8 mouse cellular contexts compared by ENCODE assay signal in genomic region chr4:135874564-135875535, GRCm38 (mm10). TPM values are rescaled to one million over a fixed set of nuclear protein-coding genes. Genes with fewer than 3 reads are reported as not detected.
DNase-seq lines count a peak whose midpoint lies in the region; ATAC-seq and TF ChIP-seq lines count a peak whose summit lies in the region.

No protein-coding gene starts in this region.

- DNase-seq in lung, embryonic 14.5 days = no peak
- no peak for DNase-seq in lung, adult 18-20 months
- DNase-seq in forebrain, embryonic 11.5 days (ENCODE audit: low spot score) = peak; percentile 43
- no peak for DNase-seq in limb, embryonic 11.5 days (ENCODE audit: low spot score)
- DNase-seq in ovary, postnatal 10 days (ENCODE audit: low spot score) = no peak
- no peak for DNase-seq in MN1 (ENCODE audit: low spot score)
- no peak for DNase-seq in spleen, adult 12 weeks (ENCODE audit: low spot score)

- H3K27ac ChIP-seq in lung, embryonic 14.5 days (ENCODE audit: low read depth) = peak overlapping the region; percentile 100
- peak overlapping the region; percentile 99 for H3K27ac ChIP-seq in forebrain, embryonic 11.5 days (ENCODE audit: low read depth, low read length)
- H3K27ac ChIP-seq in limb, embryonic 11.5 days (replicated peaks; ENCODE audit: low read depth, low read length) = peak overlapping the region; percentile 99
- H3K27ac ChIP-seq in neural tube, embryonic 14.5 days (ENCODE audit: low read depth, low read length) = peak overlapping the region; percentile 97; the same call in 1 of the 2 replicates

- H3K4me1 ChIP-seq in lung, embryonic 14.5 days (ENCODE audit: insufficient read depth) = peaks cover 11% of the 10 kb centered on the region
- H3K4me1 ChIP-seq in forebrain, embryonic 11.5 days (replicated peaks; ENCODE audit: control insufficient read depth, insufficient read depth, low read length) = peaks cover 31% of the 10 kb centered on the region
- peaks cover 35% of the 10 kb centered on the region for H3K4me1 ChIP-seq in limb, embryonic 11.5 days (ENCODE audit: control insufficient read depth, insufficient read depth, low read length)
- peaks cover 32% of the 10 kb centered on the region for H3K4me1 ChIP-seq in neural tube, embryonic 14.5 days (ENCODE audit: control insufficient read depth, insufficient read depth, low read length)

- H3K36me3 ChIP-seq in lung, embryonic 14.5 days (ENCODE audit: insufficient read depth) = peaks cover 26% of the 10 kb centered on the region
- no peaks in the 10 kb centered on the region; the same call in 1 of the 2 replicates for H3K36me3 ChIP-seq in forebrain, embryonic 11.5 days (ENCODE audit: control insufficient read depth, insufficient read depth, low read length)
- H3K36me3 ChIP-seq in limb, embryonic 11.5 days (ENCODE audit: control insufficient read depth, insufficient read depth, low read length) = peaks cover 12% of the 10 kb centered on the region; the same call in 1 of the 2 replicates
- H3K36me3 ChIP-seq in neural tube, embryonic 14.5 days (ENCODE audit: control insufficient read depth, insufficient read depth, low read length) = peaks cover 7% of the 10 kb centered on the region

- H3K9ac ChIP-seq in lung, embryonic 14.5 days = peak overlapping the region; percentile 97; the same call in 1 of the 2 replicates
- H3K9ac ChIP-seq in forebrain, embryonic 11.5 days (ENCODE audit: low read length) = peak overlapping the region; percentile 77
- H3K9ac ChIP-seq in limb, embryonic 11.5 days (ENCODE audit: low read length) = no peak overlapping the region
- no peak overlapping the region for H3K9ac ChIP-seq in neural tube, embryonic 14.5 days (replicated peaks; ENCODE audit: low read depth, low read length)

- no peaks in the 10 kb centered on the region for H3K27me3 ChIP-seq in lung, embryonic 14.5 days (ENCODE audit: insufficient read depth, low read length)
- H3K27me3 ChIP-seq in forebrain, embryonic 11.5 days (ENCODE audit: control insufficient read depth, insufficient read depth, low read length) = no peaks in the 10 kb centered on the region
- no peaks in the 10 kb centered on the region for H3K27me3 ChIP-seq in limb, embryonic 11.5 days (ENCODE audit: control insufficient read depth, insufficient read depth, low read length)
- no peaks in the 10 kb centered on the region for H3K27me3 ChIP-seq in neural tube, embryonic 14.5 days (ENCODE audit: control insufficient read depth, insufficient read depth, low read length)

- no peak for ATAC-seq in lung, embryonic 14.5 days (ENCODE audit: insufficient read depth)
- no peak for ATAC-seq in forebrain, embryonic 11.5 days (replicated peaks; ENCODE audit: low FRiP score)
- ATAC-seq in limb, embryonic 11.5 days (ENCODE audit: insufficient number of reproducible peaks, low FRiP score, low TSS enrichment, low read depth) = no peak
- ATAC-seq in neural tube, embryonic 14.5 days (ENCODE audit: low read depth) = no peak

- no peaks in the 10 kb centered on the region for H3K9me3 ChIP-seq in lung, embryonic 14.5 days (ENCODE audit: low read depth, low read length)
- no peaks in the 10 kb centered on the region for H3K9me3 ChIP-seq in forebrain, embryonic 11.5 days (ENCODE audit: control insufficient read depth, low read length)
- no peaks in the 10 kb centered on the region for H3K9me3 ChIP-seq in limb, embryonic 11.5 days (ENCODE audit: control insufficient read depth, low read length)
- H3K9me3 ChIP-seq in neural tube, embryonic 14.5 days (ENCODE audit: control insufficient read depth, low read length) = no peaks in the 10 kb centered on the region

- no peak for TF ChIP-seq CTCF in lung, embryonic 14.5 days (IDR thresholded peaks at IDR 0.05; ENCODE audit: low read depth)

- H3K4me3 ChIP-seq in lung, embryonic 14.5 days (ENCODE audit: low read depth, low read length) = no peak overlapping the region; the same call in 1 of the 2 replicates
- H3K4me3 ChIP-seq in forebrain, embryonic 11.5 days (ENCODE audit: low read depth, low read length) = no peak overlapping the region; the same call in 1 of the 2 replicates
- no peak overlapping the region for H3K4me3 ChIP-seq in limb, embryonic 11.5 days (ENCODE audit: low read depth, low read length)
- H3K4me3 ChIP-seq in neural tube, embryonic 14.5 days (ENCODE audit: low read depth, low read length) = no peak overlapping the region

- peak overlapping the region; percentile 80 for H3K4me2 ChIP-seq in lung, embryonic 14.5 days
- peak overlapping the region; percentile 68; the same call in 1 of the 2 replicates for H3K4me2 ChIP-seq in forebrain, embryonic 11.5 days (ENCODE audit: low read depth, low read length, severe bottlenecking)
- peak overlapping the region; percentile 88 for H3K4me2 ChIP-seq in limb, embryonic 11.5 days (ENCODE audit: low read depth, severe bottlenecking)
- H3K4me2 ChIP-seq in neural tube, embryonic 14.5 days (ENCODE audit: low read depth, low read length) = no peak overlapping the region

- 76% methylated on average over 10 of the region's 10 CpGs for WGBS in lung, embryonic 14.5 days
- WGBS in forebrain, embryonic 11.5 days = 80% methylated on average over 10 of the region's 10 CpGs
- 87% methylated on average over 10 of the region's 10 CpGs for WGBS in limb, embryonic 11.5 days
- 78% methylated on average over 10 of the region's 10 CpGs for WGBS in neural tube, embryonic 14.5 days

RNA-seq across cellular contexts. Expression of gene Pnrc2, which starts 1.2 kb away (rescaled TPM):
- 191 and 206 TPM in 2 replicates for polyA plus RNA-seq in lung, embryonic 14.5 days (2014; fragmentation: Nextera tagmentation; extraction: Ambion mirVana)
- polyA plus RNA-seq in forebrain, embryonic 11.5 days (2014; fragmentation: Nextera tagmentation; extraction: Ambion mirVana) = 220 and 234 TPM in 2 replicates
- 232 and 234 TPM in 2 replicates for polyA plus RNA-seq in limb, embryonic 11.5 days (2014; fragmentation: Nextera tagmentation; extraction: Ambion mirVana)
- polyA plus RNA-seq in neural tube, embryonic 14.5 days (2014; fragmentation: Nextera tagmentation; extraction: Ambion mirVana) = 85.7 and 100 TPM in 2 replicates

RNA-seq across cellular contexts. Expression of gene Srsf10, which starts 19.3 kb away (rescaled TPM):
- 322 and 336 TPM in 2 replicates for polyA plus RNA-seq in lung, embryonic 14.5 days (2014; fragmentation: Nextera tagmentation; extraction: Ambion mirVana)
- polyA plus RNA-seq in forebrain, embryonic 11.5 days (2014; fragmentation: Nextera tagmentation; extraction: Ambion mirVana) = 392 and 452 TPM in 2 replicates
- 435 and 442 TPM in 2 replicates for polyA plus RNA-seq in limb, embryonic 11.5 days (2014; fragmentation: Nextera tagmentation; extraction: Ambion mirVana)
- polyA plus RNA-seq in neural tube, embryonic 14.5 days (2014; fragmentation: Nextera tagmentation; extraction: Ambion mirVana) = 219 and 228 TPM in 2 replicates

RNA-seq across cellular contexts. Expression of gene Cnr2, which starts 20.3 kb away (rescaled TPM):
- polyA plus RNA-seq in lung, embryonic 14.5 days (2014; fragmentation: Nextera tagmentation; extraction: Ambion mirVana) = 0.71 and 0.73 TPM in 2 replicates
- polyA plus RNA-seq in forebrain, embryonic 11.5 days (2014; fragmentation: Nextera tagmentation; extraction: Ambion mirVana) = 0.13 and 0.17 TPM in 2 replicates
- 0.23 and 0.51 TPM in 2 replicates for polyA plus RNA-seq in limb, embryonic 11.5 days (2014; fragmentation: Nextera tagmentation; extraction: Ambion mirVana)
- polyA plus RNA-seq in neural tube, embryonic 14.5 days (2014; fragmentation: Nextera tagmentation; extraction: Ambion mirVana) = 0.13 and 0.15 TPM in 2 replicates

RNA-seq across cellular contexts. Expression of gene Fuca1, which starts 45.7 kb away (rescaled TPM):
- 65.1 and 72.7 TPM in 2 replicates for polyA plus RNA-seq in lung, embryonic 14.5 days (2014; fragmentation: Nextera tagmentation; extraction: Ambion mirVana)
- polyA plus RNA-seq in forebrain, embryonic 11.5 days (2014; fragmentation: Nextera tagmentation; extraction: Ambion mirVana) = 42.3 and 49.2 TPM in 2 replicates
- polyA plus RNA-seq in limb, embryonic 11.5 days (2014; fragmentation: Nextera tagmentation; extraction: Ambion mirVana) = 40.1 and 40.8 TPM in 2 replicates
- 68.6 and 70.6 TPM in 2 replicates for polyA plus RNA-seq in neural tube, embryonic 14.5 days (2014; fragmentation: Nextera tagmentation; extraction: Ambion mirVana)

Comparison
In these comparisons a context has a peak if more than half of its experiments do, and no peak if none do; other contexts are left out.
1. H3K9ac ChIP-seq: peak in lung, embryonic 14.5 days (single experiment) and forebrain, embryonic 11.5 days (single experiment); none in limb, embryonic 11.5 days (single experiment) and neural tube, embryonic 14.5 days (single experiment).
2. Peak in every context shown above with its lines, with median percentiles within 50 percentile points of each other: H3K27ac ChIP-seq.